Mouse (Mus musculus) hindbrain, embryonic 15.5 days (tissue): Measurements from ENCODE around the gene Smg9. TPM values are rescaled to one million over a fixed set of nuclear protein-coding genes. Genes with fewer than 3 reads are reported as not detected.
"Not testable (repeated sequence)": the region's sequence is repeated elsewhere in the genome, so short reads cannot be mapped to it uniquely, and the experiment has no call there.

Experiments
- ATAC-seq: fragments of 200-750 bp; cut with Nextera tagmentation; 2 replicates; pipeline ENCODE4 v1.8.0; 2017; ENCODE audit warnings: low read depth, moderate number of reproducible peaks, moderate TSS enrichment; ENCODE audit not compliant: low FRiP score
- H3K27ac ChIP-seq: fragments of 300-500 bp; sonication (generic); replicated peaks from 2 replicates; pipeline ENCODE4 v1.5.1; 2015; ENCODE audit warnings: mild to moderate bottlenecking, inconsistent platforms
- H3K27me3 ChIP-seq: fragments of 300-500 bp; sonication (generic); 2 replicates; pipeline ENCODE4 v1.6.1; 2015; ENCODE audit warnings: control low read depth, inconsistent platforms
- H3K36me3 ChIP-seq: fragments of 300-500 bp; sonication (generic); 2 replicates; pipeline ENCODE4 v1.6.1; 2015; ENCODE audit warnings: control low read depth, inconsistent platforms
- H3K4me1 ChIP-seq: fragments of 300-500 bp; sonication (generic); replicated peaks from 2 replicates; pipeline ENCODE4 v1.6.1; 2015; ENCODE audit warnings: control low read depth, inconsistent platforms
- H3K4me2 ChIP-seq: fragments of 300-500 bp; sonication (generic); 2 replicates; pipeline ENCODE4 v1.6.1; 2015; ENCODE audit warnings: moderate library complexity, mild to moderate bottlenecking, inconsistent platforms
- H3K4me3 ChIP-seq: fragments of 300-500 bp; sonication (generic); 2 replicates; pipeline ENCODE4 v1.5.1; 2015; ENCODE audit warnings: mild to moderate bottlenecking, inconsistent platforms
- H3K9ac ChIP-seq: fragments of 300-500 bp; sonication (generic); 2 replicates; pipeline ENCODE4 v1.6.1; 2015; ENCODE audit warnings: inconsistent platforms
- H3K9me3 ChIP-seq: fragments of 300-500 bp; sonication (generic); 2 replicates; pipeline ENCODE4 v1.6.1; 2016; ENCODE audit warnings: control low read depth, inconsistent platforms
- WGBS: fragments of 180-500 bp; shearing (Covaris S2); methylation state at CpG from one replicate; pipeline ENCODE4 v1.1.7; 2015; 5-methylcytosine and 5-hydroxymethylcytosine counted together
- polyA plus RNA-seq: library from polyadenylated mRNA; unstranded; fragments of >200 nt; fragmentation: Nextera tagmentation; extraction: Ambion mirVana; gene quantifications from 2 replicates; pipeline ENCODE4 v1.2.1, GENCODE M21; 2015

Smg9 gene
- polyA plus RNA-seq, 1 experiment from 2014 or later, result 42.5 TPM

DNA sequence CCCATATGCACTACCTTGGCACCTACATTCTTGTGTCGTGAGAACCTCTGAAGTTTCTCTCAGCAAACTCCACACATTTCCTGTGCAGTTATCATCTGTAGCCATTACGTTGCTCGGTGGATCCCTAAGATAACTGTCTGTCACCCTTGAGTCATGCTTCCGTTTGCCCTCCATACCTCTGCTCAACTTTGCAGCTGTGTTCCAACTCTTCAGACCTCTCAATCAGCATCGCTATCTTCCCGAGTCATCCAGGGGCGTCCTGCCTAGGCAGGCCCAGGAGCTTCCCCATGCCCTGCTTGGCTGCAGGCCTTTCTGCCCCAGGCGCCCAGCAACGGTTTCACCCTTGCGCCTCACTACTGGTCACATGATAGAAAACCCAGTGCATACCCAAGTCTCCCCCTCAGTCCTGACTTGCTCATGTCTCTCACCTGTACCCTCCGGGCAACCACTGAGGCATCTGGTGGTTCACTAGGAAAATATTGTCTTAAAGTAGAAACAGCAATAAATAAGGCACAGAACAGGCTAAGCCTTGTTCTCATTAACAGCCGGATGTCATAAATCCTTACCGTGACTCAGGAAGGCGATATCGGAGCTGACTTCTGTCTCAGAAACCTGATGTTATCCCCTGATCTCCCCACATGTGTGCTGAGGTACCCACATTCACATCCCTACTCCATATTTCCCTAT is 4.8 kb upstream of the Smg9 start:
- Histone ChIP-seq H3K27ac (no peak overlapping the region), H3K27me3 (no peaks in the 10 kb centered on the region), H3K9me3 (no peaks in the 10 kb centered on the region), H3K4me1 (peaks cover 5% of the 10 kb centered on the region; the same call in 1 of the 2 replicates), H3K4me2 (no peak overlapping the region), H3K36me3 (no peaks in the 10 kb centered on the region), H3K4me3 (no peak overlapping the region), H3K9ac (no peak overlapping the region)
- no peak for ATAC-seq
- 87% methylated on average over 15 of the region's 15 CpGs for WGBS

GRCm38 (mm10) chr7:24396832-24397231 is 2.6 kb upstream of the Smg9 start:
- no peak overlapping the region for H3K4me3 ChIP-seq
- H3K27ac ChIP-seq, result no peak overlapping the region
- no peaks in the 10 kb centered on the region for H3K9me3 ChIP-seq
- no peaks in the 10 kb centered on the region for H3K27me3 ChIP-seq
- 81% methylated on average over 11 of the region's 11 CpGs for WGBS
- no peak overlapping the region for H3K9ac ChIP-seq
- no peak overlapping the region for H3K4me2 ChIP-seq
- peaks cover 13% of the 10 kb centered on the region for H3K4me1 ChIP-seq
- H3K36me3 ChIP-seq, result no peaks in the 10 kb centered on the region
- no peak for ATAC-seq

DNA sequence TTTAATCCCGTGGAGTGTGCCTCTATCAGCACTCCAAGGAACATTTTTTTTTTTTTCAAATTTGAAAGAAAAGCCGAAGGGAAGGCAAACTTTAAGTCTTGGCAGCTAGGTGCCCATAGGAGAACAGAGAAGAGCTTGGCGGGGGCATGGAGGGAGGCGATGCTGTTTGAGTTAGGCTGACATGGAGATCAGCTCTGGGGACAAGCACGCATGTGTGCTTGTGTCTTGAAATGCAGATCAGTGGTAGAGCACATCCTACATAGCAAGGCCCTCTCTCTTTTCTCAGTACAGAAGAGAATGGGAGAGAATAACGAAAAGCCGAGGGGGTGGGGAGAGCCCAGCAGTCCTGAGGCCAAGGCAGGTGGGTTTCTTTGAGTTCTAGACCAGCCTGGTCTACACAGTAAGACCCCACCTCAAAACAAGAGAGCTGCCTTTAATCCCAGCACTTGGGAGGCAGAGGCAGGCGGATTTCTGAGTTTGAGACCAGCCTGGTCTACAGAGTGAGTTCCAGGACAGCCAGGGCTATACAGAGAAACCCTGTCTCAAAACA is 980 bp upstream of the Smg9 start:
- no peaks in the 10 kb centered on the region for H3K27me3 ChIP-seq
- no peak overlapping the region for H3K4me3 ChIP-seq
- H3K36me3 ChIP-seq, result peaks cover 3% of the 10 kb centered on the region; the same call in 1 of the 2 replicates
- H3K4me1 ChIP-seq, result peaks cover 13% of the 10 kb centered on the region
- H3K4me2 ChIP-seq, result no peak overlapping the region
- no peak for ATAC-seq
- no peaks in the 10 kb centered on the region for H3K9me3 ChIP-seq
- WGBS, result 95% methylated on average over 8 of the region's 8 CpGs
- no peak overlapping the region for H3K9ac ChIP-seq
- H3K27ac ChIP-seq, result no peak overlapping the region

GRCm38 (mm10) chr7:24400082-24400452 is 648 bp downstream of the Smg9 start:
- ATAC-seq, result no peak; the same call in 1 of the 2 replicates
- Histone ChIP-seq H3K27ac (peak overlapping the region; percentile 96), H3K9ac (peak overlapping the region; percentile 54), H3K4me3 (peak overlapping the region; percentile 53), H3K27me3 (no peaks in the 10 kb centered on the region), H3K4me1 (peaks cover 13% of the 10 kb centered on the region), H3K36me3 (peaks cover 10% of the 10 kb centered on the region), H3K9me3 (no peaks in the 10 kb centered on the region), H3K4me2 (peak overlapping the region; percentile 54)
- WGBS, result 11% methylated on average over 3 of the region's 3 CpGs

GRCm38 (mm10) chr7:24400489-24400888 is 1.1 kb downstream of the Smg9 start:
- Histone ChIP-seq H3K36me3 (peaks cover 14% of the 10 kb centered on the region), H3K4me2 (peak overlapping the region; percentile 54), H3K4me3 (peak overlapping the region; percentile 53), H3K4me1 (peaks cover 13% of the 10 kb centered on the region)
- 92% methylated on average over 4 of the region's 4 CpGs for WGBS
- H3K27me3 ChIP-seq, ATAC-seq, H3K9me3 ChIP-seq, H3K9ac ChIP-seq, H3K27ac ChIP-seq: not testable (repeated sequence)

- H3K4me2 ChIP-seq, result no peak overlapping the region
- H3K9ac ChIP-seq, result no peak overlapping the region
- H3K4me1 ChIP-seq, result peaks cover 19% of the 10 kb centered on the region
- H3K27ac ChIP-seq, result no peak overlapping the region
- no peak overlapping the region for H3K4me3 ChIP-seq
- no peak for ATAC-seq
- H3K36me3 ChIP-seq, result peaks cover 17% of the 10 kb centered on the region
- H3K27me3 ChIP-seq, result no peaks in the 10 kb centered on the region
- WGBS, result 98% methylated on average over 9 of the region's 9 CpGs
- H3K9me3 ChIP-seq, result no peaks in the 10 kb centered on the region
These were observed 3.4 kb downstream of the Smg9 start for GRCm38 (mm10) chr7:24402851-24403250.

DNA sequence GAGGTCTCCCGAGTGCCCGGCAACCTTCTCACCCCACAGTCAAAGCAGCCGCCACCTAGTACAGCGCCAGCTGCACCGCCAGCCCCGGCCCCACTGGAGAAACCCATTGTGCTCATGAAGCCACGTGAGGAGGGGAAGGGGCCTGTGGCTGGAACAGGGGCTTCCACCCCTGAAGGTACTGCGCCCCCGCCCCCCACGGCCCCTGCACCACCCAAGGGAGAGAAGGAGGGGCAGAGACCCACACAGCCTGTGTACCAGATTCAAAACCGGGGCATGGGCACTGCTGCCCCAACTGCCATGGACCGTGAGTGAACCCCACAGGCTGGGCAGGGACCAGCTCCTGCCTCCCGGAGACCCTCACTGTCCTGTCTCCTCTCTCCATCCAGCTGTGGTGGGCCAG is 6.2 kb downstream of the Smg9 start:
- Histone ChIP-seq H3K4me3 (no peak overlapping the region), H3K27me3 (no peaks in the 10 kb centered on the region), H3K9ac (no peak overlapping the region), H3K27ac (no peak overlapping the region), H3K9me3 (no peaks in the 10 kb centered on the region), H3K36me3 (peaks cover 17% of the 10 kb centered on the region), H3K4me2 (no peak overlapping the region), H3K4me1 (peaks cover 18% of the 10 kb centered on the region)
- ATAC-seq, result 0 out of 2 replicates have a peak, but pooled peaks have one; percentile 27
- 88% methylated on average over 10 of the region's 13 CpGs for WGBS

DNA sequence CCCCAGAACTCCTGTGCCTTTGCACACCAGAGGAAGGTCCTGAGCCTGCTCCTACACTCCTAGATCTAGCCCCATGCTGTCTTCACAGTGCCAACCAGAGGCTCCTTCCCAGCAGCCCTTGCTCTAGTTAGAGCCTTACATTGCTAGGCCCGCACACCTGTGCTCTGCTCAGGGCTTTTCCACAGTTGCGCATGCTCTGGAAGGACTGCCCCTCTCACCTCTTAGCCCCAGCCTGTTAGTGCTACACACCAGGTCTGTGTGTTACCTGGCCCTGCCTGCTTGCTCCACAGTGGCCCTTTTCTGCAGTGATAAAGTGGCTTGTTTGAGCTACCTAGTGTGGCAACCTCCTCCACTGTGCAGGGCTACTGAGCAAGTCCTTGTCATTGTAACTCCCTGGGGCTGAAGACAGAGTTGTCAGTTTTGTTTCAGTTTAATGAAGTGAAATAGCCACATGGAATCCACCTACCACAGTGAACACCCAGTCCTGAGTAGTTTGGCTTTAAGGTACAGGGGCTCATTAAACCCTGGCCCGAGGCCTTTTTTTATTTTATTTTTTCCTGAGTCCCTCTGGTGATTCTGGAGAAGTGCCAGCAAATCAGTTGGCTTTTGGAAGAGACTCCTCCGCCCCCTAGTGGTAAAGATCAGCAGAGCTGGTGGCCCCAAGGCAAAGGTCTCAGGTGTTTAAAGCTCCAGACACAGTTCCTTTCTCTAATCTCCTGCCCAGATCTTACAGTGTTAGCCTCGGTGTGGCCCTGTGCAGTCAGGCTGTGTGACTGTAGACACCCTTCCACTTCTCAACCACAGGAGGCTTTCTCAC is 7.3 kb downstream of the Smg9 start:
- Histone ChIP-seq H3K9ac (0 out of 2 replicates have a peak overlapping the region, but pooled peaks have one; percentile 2), H3K9me3 (no peaks in the 10 kb centered on the region), H3K4me3 (no peak overlapping the region), H3K4me2 (no peak overlapping the region), H3K36me3 (peaks cover 17% of the 10 kb centered on the region), H3K4me1 (peaks cover 8% of the 10 kb centered on the region), H3K27ac (no peak overlapping the region), H3K27me3 (no peaks in the 10 kb centered on the region)
- ATAC-seq, result no peak
- 44% methylated on average over 5 of the region's 5 CpGs for WGBS

GRCm38 (mm10) chr7:24408186-24408585 is 8.8 kb downstream of the Smg9 start:
- no peak for ATAC-seq
- no peak overlapping the region for H3K27ac ChIP-seq
- H3K36me3 ChIP-seq, result peaks cover 14% of the 10 kb centered on the region
- H3K4me3 ChIP-seq, result no peak overlapping the region
- WGBS, result 89% methylated on average over 9 of the region's 9 CpGs
- no peak overlapping the region for H3K4me2 ChIP-seq
- H3K27me3 ChIP-seq, result no peaks in the 10 kb centered on the region
- H3K9ac ChIP-seq, result no peak overlapping the region
- no peaks in the 10 kb centered on the region for H3K9me3 ChIP-seq
- H3K4me1 ChIP-seq, result peaks cover 6% of the 10 kb centered on the region

GRCm38 (mm10) chr7:24410123-24410522 is 10.7 kb downstream of the Smg9 start:
- 94% methylated on average over 6 of the region's 6 CpGs for WGBS
- Histone ChIP-seq H3K4me3 (no peak overlapping the region), H3K27ac (no peak overlapping the region), H3K9me3 (no peaks in the 10 kb centered on the region), H3K4me1 (peaks cover 6% of the 10 kb centered on the region), H3K4me2 (no peak overlapping the region), H3K9ac (no peak overlapping the region), H3K36me3 (peaks cover 7% of the 10 kb centered on the region; the same call in 1 of the 2 replicates), H3K27me3 (no peaks in the 10 kb centered on the region)
- no peak for ATAC-seq

- Histone ChIP-seq H3K36me3 (peaks cover under 1% of the 10 kb centered on the region; the same call in 1 of the 2 replicates), H3K4me3 (no peak overlapping the region), H3K27me3 (no peaks in the 10 kb centered on the region), H3K27ac (no peak overlapping the region), H3K9me3 (no peaks in the 10 kb centered on the region), H3K4me1 (peaks cover 6% of the 10 kb centered on the region), H3K4me2 (no peak overlapping the region), H3K9ac (no peak overlapping the region)
- no peak for ATAC-seq
- WGBS, result 75% methylated on average over 3 of the region's 3 CpGs
These were observed 11.4 kb downstream of the Smg9 start for GRCm38 (mm10) chr7:24410831-24411230.

GRCm38 (mm10) chr7:24413630-24414029 is 14.2 kb downstream of the Smg9 start:
- Histone ChIP-seq H3K9ac (no peak overlapping the region), H3K4me1 (no peaks in the 10 kb centered on the region), H3K27me3 (no peaks in the 10 kb centered on the region), H3K4me2 (no peak overlapping the region), H3K9me3 (no peaks in the 10 kb centered on the region), H3K27ac (no peak overlapping the region), H3K4me3 (no peak overlapping the region), H3K36me3 (peaks cover 5% of the 10 kb centered on the region; the same call in 1 of the 2 replicates)
- no peak for ATAC-seq
- WGBS, result 86% methylated on average over 3 of the region's 3 CpGs
